Mouse (Mus musculus) bone marrow, adult 2 months (tissue): ENCODE data around the gene Muc2.

Experiments used
- CTCF ChIP-seq: fragments of 200-500 bp; IDR thresholded peaks from 2 replicates; pipeline ENCODE4 v1.5.1; 2011; ENCODE audit warnings: low read length, control low read depth; ENCODE audit not compliant: control insufficient read depth, insufficient read depth
- POLR2A ChIP-seq: fragments of 200-500 bp; IDR thresholded peaks from 2 replicates; pipeline ENCODE4 v1.6.1; 2011; ENCODE audit warnings: low read depth, mild to moderate bottlenecking, control low read depth, low read length, borderline replicate concordance; ENCODE audit not compliant: control insufficient read depth

- TF ChIP-seq CTCF (no peak), POLR2A (no peak)
These were observed 4.1 kb downstream of the Muc2 start for GRCm38 (mm10) chr7:141694274-141694639.
